Mouse (Mus musculus): ENCODE measurements at regions not wholly inside any gene's neighbourhood (a gene's known extent, or its start where the extent isn't known, plus 50 kb on each side); places are given as distances from the start of the nearest gene placed in this dataset.

GRCm38 (mm10) chr3:35101286-35101685, 451.1 kb downstream of the Sox2 start:
- no peak for TF ChIP-seq CTCF (IDR thresholded peaks at IDR 0.05; ENCODE audit: low read depth)
- no peak for DNase-seq (ENCODE audit: low spot score)
- H3K27me3 ChIP-seq (ENCODE audit: insufficient read depth, low read length) = no peaks in the 10 kb centered on the region
- H3K9ac ChIP-seq (ENCODE audit: low read depth, low read length) = no peak overlapping the region
- H3K9me3 ChIP-seq (replicated peaks; ENCODE audit: low read length) = no peaks in the 10 kb centered on the region
- 78% methylated on average over 8 of the region's 8 CpGs for WGBS
- no peaks in the 10 kb centered on the region for H3K4me1 ChIP-seq (replicated peaks; ENCODE audit: insufficient read depth, low read length)
- H3K4me2 ChIP-seq (ENCODE audit: low read length) = no peak overlapping the region
- no peak for ATAC-seq (replicated peaks; ENCODE audit: low FRiP score, low read depth)
- H3K27ac ChIP-seq = no peak overlapping the region
- no peak overlapping the region for H3K4me3 ChIP-seq (replicated peaks; ENCODE audit: low read depth, low read length)
- H3K36me3 ChIP-seq (ENCODE audit: insufficient read depth, low read length) = no peaks in the 10 kb centered on the region

GRCm38 (mm10) chr3:35101951-35102350, 451.7 kb downstream of the Sox2 start:
- Histone ChIP-seq H3K9me3 (replicated peaks; ENCODE audit: low read length) (no peaks in the 10 kb centered on the region), H3K27me3 (ENCODE audit: insufficient read depth, low read length) (no peaks in the 10 kb centered on the region), H3K27ac (no peak overlapping the region), H3K4me3 (replicated peaks; ENCODE audit: low read depth, low read length) (no peak overlapping the region), H3K4me2 (ENCODE audit: low read length) (no peak overlapping the region), H3K9ac (ENCODE audit: low read depth, low read length) (no peak overlapping the region), H3K36me3 (ENCODE audit: insufficient read depth, low read length) (no peaks in the 10 kb centered on the region), H3K4me1 (replicated peaks; ENCODE audit: insufficient read depth, low read length) (no peaks in the 10 kb centered on the region)
- ATAC-seq (replicated peaks; ENCODE audit: low FRiP score, low read depth) (no peak), DNase-seq (ENCODE audit: low spot score) (no peak)
- TF ChIP-seq CTCF (IDR thresholded peaks at IDR 0.05; ENCODE audit: low read depth) = no peak
- WGBS = 76% methylated on average over 5 of the region's 5 CpGs

GRCm38 (mm10) chr3:35102715-35103591, 452.7 kb downstream of the Sox2 start:
- ATAC-seq (replicated peaks; ENCODE audit: low FRiP score, low read depth) = no peak
- H3K27me3 ChIP-seq (ENCODE audit: insufficient read depth, low read length) = no peaks in the 10 kb centered on the region
- no peaks in the 10 kb centered on the region for H3K4me1 ChIP-seq (replicated peaks; ENCODE audit: insufficient read depth, low read length)
- H3K9me3 ChIP-seq (replicated peaks; ENCODE audit: low read length) = no peaks in the 10 kb centered on the region
- H3K36me3 ChIP-seq (ENCODE audit: insufficient read depth, low read length) = no peaks in the 10 kb centered on the region
- no peak overlapping the region for H3K9ac ChIP-seq (ENCODE audit: low read depth, low read length)
- 56% methylated on average over 13 of the region's 13 CpGs for WGBS
- H3K27ac ChIP-seq = no peak overlapping the region
- H3K4me2 ChIP-seq (ENCODE audit: low read length) = no peak overlapping the region
- peak; percentile 85 for DNase-seq (ENCODE audit: low spot score)
- peak; percentile 92 for TF ChIP-seq CTCF (IDR thresholded peaks at IDR 0.05; ENCODE audit: low read depth)
- no peak overlapping the region for H3K4me3 ChIP-seq (replicated peaks; ENCODE audit: low read depth, low read length)

- Histone ChIP-seq H3K9me3 (replicated peaks; ENCODE audit: low read length) (no peaks in the 10 kb centered on the region), H3K4me3 (replicated peaks; ENCODE audit: low read depth, low read length) (no peak overlapping the region), H3K27ac (no peak overlapping the region), H3K27me3 (ENCODE audit: insufficient read depth, low read length) (no peaks in the 10 kb centered on the region), H3K4me2 (ENCODE audit: low read length) (no peak overlapping the region), H3K4me1 (replicated peaks; ENCODE audit: insufficient read depth, low read length) (no peaks in the 10 kb centered on the region), H3K36me3 (ENCODE audit: insufficient read depth, low read length) (no peaks in the 10 kb centered on the region), H3K9ac (ENCODE audit: low read depth, low read length) (no peak overlapping the region)
- no peak for ATAC-seq (replicated peaks; ENCODE audit: low FRiP score, low read depth)
- 56% methylated on average over 11 of the region's 11 CpGs for WGBS
- no peak for TF ChIP-seq CTCF (IDR thresholded peaks at IDR 0.05; ENCODE audit: low read depth)
- DNase-seq (ENCODE audit: low spot score) = no peak
Measured at GRCm38 (mm10) chr3:35104884-35105283, 454.7 kb downstream of the Sox2 start.

GRCm38 (mm10) chr3:35106097-35106496, 455.9 kb downstream of the Sox2 start:
- Histone ChIP-seq H3K9me3 (replicated peaks; ENCODE audit: low read length) (no peaks in the 10 kb centered on the region), H3K9ac (ENCODE audit: low read depth, low read length) (no peak overlapping the region), H3K27ac (no peak overlapping the region), H3K4me3 (replicated peaks; ENCODE audit: low read depth, low read length) (no peak overlapping the region), H3K4me1 (replicated peaks; ENCODE audit: insufficient read depth, low read length) (no peaks in the 10 kb centered on the region), H3K4me2 (ENCODE audit: low read length) (no peak overlapping the region), H3K36me3 (ENCODE audit: insufficient read depth, low read length) (no peaks in the 10 kb centered on the region), H3K27me3 (ENCODE audit: insufficient read depth, low read length) (no peaks in the 10 kb centered on the region)
- ATAC-seq (replicated peaks; ENCODE audit: low FRiP score, low read depth) (no peak), DNase-seq (ENCODE audit: low spot score) (no peak)
- 62% methylated on average over 7 of the region's 7 CpGs for WGBS
- TF ChIP-seq CTCF (IDR thresholded peaks at IDR 0.05; ENCODE audit: low read depth) = no peak

- 73% methylated on average over 3 of the region's 3 CpGs for WGBS
- no peak overlapping the region for H3K9ac ChIP-seq (ENCODE audit: low read depth, low read length)
- no peak overlapping the region for H3K4me2 ChIP-seq (ENCODE audit: low read length)
- H3K4me1 ChIP-seq (replicated peaks; ENCODE audit: insufficient read depth, low read length) = no peaks in the 10 kb centered on the region
- no peak overlapping the region for H3K4me3 ChIP-seq (replicated peaks; ENCODE audit: low read depth, low read length)
- no peaks in the 10 kb centered on the region for H3K9me3 ChIP-seq (replicated peaks; ENCODE audit: low read length)
- DNase-seq (ENCODE audit: low spot score) (no peak), ATAC-seq (replicated peaks; ENCODE audit: low FRiP score, low read depth) (no peak)
- H3K27ac ChIP-seq = no peak overlapping the region
- TF ChIP-seq CTCF (IDR thresholded peaks at IDR 0.05; ENCODE audit: low read depth) = no peak
- no peaks in the 10 kb centered on the region for H3K27me3 ChIP-seq (ENCODE audit: insufficient read depth, low read length)
- no peaks in the 10 kb centered on the region for H3K36me3 ChIP-seq (ENCODE audit: insufficient read depth, low read length)
Measured at GRCm38 (mm10) chr3:35133477-35133876, 483.3 kb downstream of the Sox2 start.
